Mouse (Mus musculus) intestine, embryonic 14.5 days (tissue): ENCODE data around the gene Cmbl. TPM values are rescaled to one million over a fixed set of nuclear protein-coding genes. Genes with fewer than 3 reads are reported as not detected.

Experiments used
- ATAC-seq: fragments of 200-750 bp; cut with Nextera tagmentation; replicated peaks from 2 replicates; pipeline ENCODE4 v1.8.0; 2017; ENCODE audit warnings: low read depth, moderate number of reproducible peaks, moderate TSS enrichment, moderate library complexity; ENCODE audit not compliant: low FRiP score, low TSS enrichment
- DNase-seq: peaks from one replicate; pipeline ENCODE4 v3.0.0-alpha.2; 2018; ENCODE audit warnings: low spot score
- H3K27ac ChIP-seq: fragments of 300-500 bp; sonication (generic); 2 replicates; pipeline ENCODE4 v1.5.1; 2014; ENCODE audit warnings: low read depth, mild to moderate bottlenecking, control low read depth
- H3K27me3 ChIP-seq: fragments of 300-500 bp; sonication (generic); replicated peaks from 2 replicates; pipeline ENCODE4 v1.6.1; 2014; ENCODE audit warnings: low read length, control low read depth; ENCODE audit not compliant: control insufficient read depth, insufficient read depth
- H3K36me3 ChIP-seq: fragments of 300-500 bp; sonication (generic); 2 replicates; pipeline ENCODE4 v1.6.1; 2014; ENCODE audit warnings: low read length, control low read depth; ENCODE audit not compliant: control insufficient read depth, insufficient read depth
- H3K4me1 ChIP-seq: fragments of 300-500 bp; sonication (generic); replicated peaks from 2 replicates; pipeline ENCODE4 v1.6.1; 2014; ENCODE audit warnings: low read length, control low read depth, mixed read lengths; ENCODE audit not compliant: control insufficient read depth, insufficient read depth
- H3K4me2 ChIP-seq: fragments of 300-500 bp; sonication (generic); 2 replicates; pipeline ENCODE4 v1.6.1; 2014; ENCODE audit warnings: low read length
- H3K4me3 ChIP-seq: fragments of 300-500 bp; sonication (generic); 2 replicates; pipeline ENCODE4 v1.5.1; 2014; ENCODE audit warnings: low read depth, low read length, control low read depth, mixed read lengths
- H3K9ac ChIP-seq: fragments of 300-500 bp; sonication (generic); 2 replicates; pipeline ENCODE4 v1.6.1; 2014; ENCODE audit warnings: mild to moderate bottlenecking, low read length
- H3K9me3 ChIP-seq: fragments of 300-500 bp; sonication (generic); 2 replicates; pipeline ENCODE4 v1.6.1; 2016; ENCODE audit warnings: low read length, control low read depth; ENCODE audit not compliant: control insufficient read depth
- WGBS: fragments of 180-500 bp; shearing (Covaris S2); extraction: QIAGEN DNeasy Blood & Tissue Kit; methylation state at CpG from one replicate; pipeline ENCODE4 v1.1.7; 2014; 5-methylcytosine and 5-hydroxymethylcytosine counted together
- polyA plus RNA-seq: library from polyadenylated mRNA; unstranded; fragments of >200 nt; fragmentation: Nextera tagmentation; extraction: Ambion mirVana; gene quantifications from 2 replicates; pipeline ENCODE4 v1.2.1, GENCODE M21; 2014

Gene Cmbl
- polyA plus RNA-seq, 1 experiment from 2014 or later, result 12.0 TPM

GRCm38 (mm10) chr15:31537706-31538105 is 27.5 kb upstream of the Cmbl start:
- no peak overlapping the region for H3K9ac ChIP-seq
- ATAC-seq, result no peak
- no peaks in the 10 kb centered on the region for H3K9me3 ChIP-seq
- peaks cover 15% of the 10 kb centered on the region for H3K4me1 ChIP-seq
- H3K27me3 ChIP-seq, result no peaks in the 10 kb centered on the region
- H3K36me3 ChIP-seq, result no peaks in the 10 kb centered on the region
- no peak overlapping the region for H3K4me3 ChIP-seq
- H3K4me2 ChIP-seq, result no peak overlapping the region
- H3K27ac ChIP-seq, result no peak overlapping the region
- no peak for DNase-seq
- 98% methylated on average over 2 of the region's 2 CpGs for WGBS

- H3K9me3 ChIP-seq, result no peaks in the 10 kb centered on the region
- peaks cover 20% of the 10 kb centered on the region for H3K4me1 ChIP-seq
- H3K4me3 ChIP-seq, result no peak overlapping the region
- DNase-seq (no peak), ATAC-seq (no peak)
- no peak overlapping the region for H3K4me2 ChIP-seq
- H3K27me3 ChIP-seq, result no peaks in the 10 kb centered on the region
- no peak overlapping the region for H3K9ac ChIP-seq
- 97% methylated on average over 3 of the region's 3 CpGs for WGBS
- H3K36me3 ChIP-seq, result no peaks in the 10 kb centered on the region
- H3K27ac ChIP-seq, result no peak overlapping the region
These were observed 26.8 kb upstream of the Cmbl start for GRCm38 (mm10) chr15:31538346-31538745.

- Histone ChIP-seq H3K36me3 (no peaks in the 10 kb centered on the region), H3K9me3 (no peaks in the 10 kb centered on the region), H3K9ac (no peak overlapping the region), H3K4me3 (no peak overlapping the region), H3K27ac (no peak overlapping the region), H3K4me2 (no peak overlapping the region), H3K27me3 (no peaks in the 10 kb centered on the region), H3K4me1 (peaks cover 20% of the 10 kb centered on the region)
- ATAC-seq (no peak), DNase-seq (no peak)
- WGBS, result 46% methylated on average over 9 of the region's 9 CpGs
These were observed 25.3 kb upstream of the Cmbl start for GRCm38 (mm10) chr15:31539643-31540512.

- Histone ChIP-seq H3K27ac (no peak overlapping the region), H3K4me2 (no peak overlapping the region), H3K36me3 (no peaks in the 10 kb centered on the region), H3K9ac (no peak overlapping the region), H3K27me3 (no peaks in the 10 kb centered on the region), H3K4me1 (peaks cover 20% of the 10 kb centered on the region), H3K9me3 (no peaks in the 10 kb centered on the region), H3K4me3 (no peak overlapping the region)
- ATAC-seq, result no peak
- no peak for DNase-seq
- WGBS, result 26% methylated on average over 1 of the region's 1 CpGs
These were observed 24.7 kb upstream of the Cmbl start for GRCm38 (mm10) chr15:31540513-31540802.

- H3K27ac ChIP-seq, result peak overlapping the region; percentile 43; the same call in 1 of the 2 replicates
- H3K4me2 ChIP-seq, result no peak overlapping the region; the same call in 1 of the 2 replicates
- no peaks in the 10 kb centered on the region for H3K36me3 ChIP-seq
- no peaks in the 10 kb centered on the region for H3K27me3 ChIP-seq
- H3K9ac ChIP-seq, result no peak overlapping the region
- WGBS, result 14% methylated on average over 10 of the region's 10 CpGs
- ATAC-seq (peak; percentile 28; the same call in 1 of the 2 replicates), DNase-seq (no peak)
- peaks cover 16% of the 10 kb centered on the region for H3K4me1 ChIP-seq
- no peaks in the 10 kb centered on the region for H3K9me3 ChIP-seq
- H3K4me3 ChIP-seq, result no peak overlapping the region
These were observed 22.9 kb upstream of the Cmbl start for GRCm38 (mm10) chr15:31542013-31542958.

- no peak overlapping the region for H3K4me3 ChIP-seq
- H3K4me2 ChIP-seq, result no peak overlapping the region
- H3K27me3 ChIP-seq, result no peaks in the 10 kb centered on the region
- peaks cover 16% of the 10 kb centered on the region for H3K4me1 ChIP-seq
- WGBS, result 25% methylated on average over 3 of the region's 3 CpGs
- no peak overlapping the region for H3K9ac ChIP-seq
- DNase-seq, result no peak
- ATAC-seq, result no peak
- no peaks in the 10 kb centered on the region for H3K9me3 ChIP-seq
- no peak overlapping the region for H3K27ac ChIP-seq
- H3K36me3 ChIP-seq, result no peaks in the 10 kb centered on the region
These were observed 21.9 kb upstream of the Cmbl start for GRCm38 (mm10) chr15:31543246-31543645.

- no peak for ATAC-seq
These were observed 20.1 kb upstream of the Cmbl start for GRCm38 (mm10) chr15:31545058-31545457.

GRCm38 (mm10) chr15:31546291-31546690 is 18.9 kb upstream of the Cmbl start:
- 89% methylated on average over 6 of the region's 6 CpGs for WGBS
- H3K9ac ChIP-seq, result no peak overlapping the region
- no peak overlapping the region for H3K4me2 ChIP-seq

More at GRCm38 (mm10) chr15:31545058-31545457, 20.1 kb upstream of the Cmbl start:
- Histone ChIP-seq H3K9me3 (no peaks in the 10 kb centered on the region), H3K4me2 (no peak overlapping the region), H3K4me1 (peaks cover 14% of the 10 kb centered on the region), H3K4me3 (no peak overlapping the region), H3K9ac (no peak overlapping the region), H3K36me3 (no peaks in the 10 kb centered on the region), H3K27me3 (no peaks in the 10 kb centered on the region), H3K27ac (no peak overlapping the region)
- WGBS, result 57% methylated on average over 1 of the region's 1 CpGs
- no peak for DNase-seq

More at GRCm38 (mm10) chr15:31546291-31546690, 18.9 kb upstream of the Cmbl start:
- Histone ChIP-seq H3K9me3 (no peaks in the 10 kb centered on the region), H3K27ac (no peak overlapping the region), H3K27me3 (no peaks in the 10 kb centered on the region), H3K4me3 (no peak overlapping the region), H3K4me1 (peaks cover 14% of the 10 kb centered on the region), H3K36me3 (no peaks in the 10 kb centered on the region)
- DNase-seq, result no peak
- no peak for ATAC-seq
